Mouse (Mus musculus): ENCODE data around the gene Ube2a. TPM values are rescaled to one million over a fixed set of nuclear protein-coding genes. Genes with fewer than 3 reads are reported as not detected.
A peak's percentile ranks its signal among the peaks of the same experiment; 100 is the strongest.

Gene Ube2a
- polyA plus RNA-seq (2014; fragmentation: Nextera tagmentation; extraction: Ambion mirVana) = 132 and 134 TPM in 2 replicates

DNA sequence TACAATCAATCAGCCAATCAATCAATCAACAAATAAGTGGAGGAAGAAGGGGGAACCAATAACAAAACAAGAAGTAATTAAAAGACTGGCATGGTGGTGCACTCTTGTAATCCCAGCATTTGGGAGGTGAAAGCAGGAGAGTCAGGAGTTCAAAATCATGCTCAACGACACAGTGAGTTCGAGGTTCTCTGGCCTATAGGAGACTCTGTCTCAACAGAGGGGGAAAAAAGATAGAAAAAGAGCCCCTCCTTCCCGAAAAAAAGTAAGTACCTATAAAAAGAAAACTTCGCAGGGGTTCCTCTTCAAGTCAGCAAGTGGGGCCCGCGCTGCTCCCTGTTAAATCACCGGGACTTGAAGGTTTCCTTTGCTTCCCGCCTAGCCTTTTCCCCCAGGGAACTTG is at the start of gene Ube2a, which contains the start of gene C330007P06Rik:
Ube2a (plus strand) TSS at position 136 of the 400 bp plus-strand sequence.
C330007P06Rik (minus strand) TSS at position 347 of the 400 bp plus-strand sequence.
- WGBS = 31% methylated on average over 8 of the region's 8 CpGs
- peak within 1 kb of the TSS; percentile 63 for H3K4me3 ChIP-seq (replicated peaks; ENCODE audit: low read length)
- H3K4me1 ChIP-seq (replicated peaks; ENCODE audit: control insufficient read depth, insufficient read depth, low read length) = peaks cover 6% of the 10 kb centered on the region
- H3K27me3 ChIP-seq (ENCODE audit: control insufficient read depth, insufficient read depth, low read length) = no peaks in the 10 kb centered on the region
- no peaks in the 10 kb centered on the region; the same call in 1 of the 2 replicates for H3K36me3 ChIP-seq (replicated peaks; ENCODE audit: control insufficient read depth, insufficient read depth)
- peak within 1 kb of the TSS; percentile 77 for H3K9ac ChIP-seq
- peak within 1 kb of the TSS; percentile 72 for H3K27ac ChIP-seq
- ATAC-seq (ENCODE audit: low FRiP score) = peak; percentile 8; the same call in 1 of the 2 replicates
- no peak for DNase-seq (ENCODE audit: low spot score)
- H3K9me3 ChIP-seq (ENCODE audit: control insufficient read depth, low read length) = no peaks in the 10 kb centered on the region
- H3K4me2 ChIP-seq (replicated peaks) = peak within 1 kb of the TSS; percentile 62

- Histone ChIP-seq H3K9me3 (ENCODE audit: control insufficient read depth, low read length) (no peaks in the 10 kb centered on the region), H3K27ac (no peak overlapping the region), H3K4me2 (replicated peaks) (no peak overlapping the region), H3K4me3 (replicated peaks; ENCODE audit: low read length) (no peak overlapping the region), H3K27me3 (ENCODE audit: control insufficient read depth, insufficient read depth, low read length) (no peaks in the 10 kb centered on the region), H3K36me3 (replicated peaks; ENCODE audit: control insufficient read depth, insufficient read depth) (no peaks in the 10 kb centered on the region), H3K9ac (no peak overlapping the region), H3K4me1 (replicated peaks; ENCODE audit: control insufficient read depth, insufficient read depth, low read length) (no peaks in the 10 kb centered on the region)
- DNase-seq (ENCODE audit: low spot score) (no peak), ATAC-seq (ENCODE audit: low FRiP score) (no peak)
- WGBS = 82% methylated on average over 10 of the region's 10 CpGs
Measured at GRCm38 (mm10) chrX:36823932-36824711, 49.6 kb upstream of the Ube2a start.

DNA sequence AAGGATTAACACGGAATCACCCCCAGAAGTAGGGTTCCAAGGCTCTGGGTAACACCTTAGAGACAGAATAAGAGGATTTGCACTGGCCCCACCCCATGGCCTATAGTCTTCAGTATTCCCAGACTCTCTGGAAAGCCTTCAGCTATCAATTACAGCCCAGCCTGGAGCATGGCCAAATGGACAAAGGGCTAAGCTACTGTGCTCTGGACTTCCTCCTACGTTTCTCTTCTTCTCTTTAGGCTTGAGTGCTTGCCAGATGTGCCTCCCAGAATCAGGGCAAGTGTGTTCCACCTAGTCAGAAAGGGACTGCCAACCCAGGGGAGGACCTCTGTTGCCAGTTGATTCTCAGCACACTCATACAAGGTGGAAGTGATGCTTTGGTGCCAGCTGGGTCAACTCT is 48.7 kb upstream of the Ube2a start:
- H3K27me3 ChIP-seq (ENCODE audit: control insufficient read depth, insufficient read depth, low read length) = no peaks in the 10 kb centered on the region
- H3K4me2 ChIP-seq (replicated peaks) = no peak overlapping the region
- ATAC-seq (ENCODE audit: low FRiP score) (no peak), DNase-seq (ENCODE audit: low spot score) (no peak)
- H3K9ac ChIP-seq = no peak overlapping the region
- no peaks in the 10 kb centered on the region for H3K36me3 ChIP-seq (replicated peaks; ENCODE audit: control insufficient read depth, insufficient read depth)
- H3K4me3 ChIP-seq (replicated peaks; ENCODE audit: low read length) = no peak overlapping the region
- no peaks in the 10 kb centered on the region for H3K4me1 ChIP-seq (replicated peaks; ENCODE audit: control insufficient read depth, insufficient read depth, low read length)
- 47% methylated on average over 2 of the region's 2 CpGs for WGBS
- H3K9me3 ChIP-seq (ENCODE audit: control insufficient read depth, low read length) = no peaks in the 10 kb centered on the region
- H3K27ac ChIP-seq = no peak overlapping the region

DNA sequence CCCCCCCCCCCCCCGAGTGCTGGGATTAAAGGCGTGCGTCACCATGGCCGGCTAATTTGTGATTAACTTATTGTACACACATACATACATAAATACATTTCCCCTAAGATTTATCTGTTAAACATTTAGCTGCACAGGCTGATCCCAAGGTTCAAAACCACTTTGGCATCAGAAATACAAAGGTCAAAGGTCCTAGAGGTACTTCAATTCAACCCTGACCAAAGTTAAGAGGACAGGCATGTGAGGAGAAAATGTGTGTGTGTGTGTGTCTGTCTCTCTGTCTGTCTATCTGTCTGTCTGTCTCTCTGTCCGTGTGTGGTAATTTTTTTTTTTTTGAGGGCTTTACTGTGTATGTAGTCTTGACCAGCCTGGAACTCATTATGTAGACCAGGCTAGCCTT is 46.8 kb upstream of the Ube2a start:
- ATAC-seq (ENCODE audit: low FRiP score) = no peak
- Histone ChIP-seq H3K4me2 (replicated peaks) (no peak overlapping the region), H3K36me3 (replicated peaks; ENCODE audit: control insufficient read depth, insufficient read depth) (no peaks in the 10 kb centered on the region), H3K27me3 (ENCODE audit: control insufficient read depth, insufficient read depth, low read length) (no peaks in the 10 kb centered on the region), H3K4me1 (replicated peaks; ENCODE audit: control insufficient read depth, insufficient read depth, low read length) (no peaks in the 10 kb centered on the region), H3K27ac (no peak overlapping the region), H3K9me3 (ENCODE audit: control insufficient read depth, low read length) (no peaks in the 10 kb centered on the region), H3K9ac (no peak overlapping the region), H3K4me3 (replicated peaks; ENCODE audit: low read length) (no peak overlapping the region)
- 97% methylated on average over 4 of the region's 5 CpGs for WGBS
- DNase-seq (ENCODE audit: low spot score) = no peak

DNA sequence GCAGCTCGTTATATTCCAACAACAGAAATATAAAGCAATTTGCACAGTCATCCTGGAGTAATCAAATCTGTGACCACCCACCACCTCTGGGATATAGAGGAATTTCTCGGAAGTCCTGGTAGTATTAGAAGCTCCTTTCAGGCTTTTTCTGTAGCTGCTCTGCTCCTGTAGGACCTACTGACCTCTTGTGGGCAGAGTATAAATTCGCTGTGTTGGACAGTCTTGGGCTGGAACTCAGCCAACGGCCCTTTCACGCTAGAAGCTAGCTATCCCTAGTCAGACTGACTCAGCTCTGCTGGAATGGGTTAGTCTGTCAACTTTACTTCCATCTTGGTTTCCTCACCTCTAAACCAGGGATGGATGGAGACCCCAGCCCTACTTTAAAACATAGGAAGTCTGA is 43.4 kb upstream of the Ube2a start:
- no peaks in the 10 kb centered on the region for H3K9me3 ChIP-seq (ENCODE audit: control insufficient read depth, low read length)
- no peak overlapping the region for H3K27ac ChIP-seq
- no peaks in the 10 kb centered on the region for H3K36me3 ChIP-seq (replicated peaks; ENCODE audit: control insufficient read depth, insufficient read depth)
- H3K4me1 ChIP-seq (replicated peaks; ENCODE audit: control insufficient read depth, insufficient read depth, low read length) = no peaks in the 10 kb centered on the region
- no peak overlapping the region for H3K4me3 ChIP-seq (replicated peaks; ENCODE audit: low read length)
- no peak for DNase-seq (ENCODE audit: low spot score)
- no peaks in the 10 kb centered on the region for H3K27me3 ChIP-seq (ENCODE audit: control insufficient read depth, insufficient read depth, low read length)
- H3K4me2 ChIP-seq (replicated peaks) = no peak overlapping the region
- no peak overlapping the region for H3K9ac ChIP-seq
- 34% methylated on average over 5 of the region's 5 CpGs for WGBS
- ATAC-seq (ENCODE audit: low FRiP score) = no peak

GRCm38 (mm10) chrX:36831632-36832031 is 42.1 kb upstream of the Ube2a start:
- H3K4me2 ChIP-seq (replicated peaks) = no peak overlapping the region
- no peak overlapping the region for H3K9ac ChIP-seq
- no peaks in the 10 kb centered on the region for H3K9me3 ChIP-seq (ENCODE audit: control insufficient read depth, low read length)
- 71% methylated on average over 4 of the region's 4 CpGs for WGBS
- H3K36me3 ChIP-seq (replicated peaks; ENCODE audit: control insufficient read depth, insufficient read depth) = no peaks in the 10 kb centered on the region
- no peaks in the 10 kb centered on the region for H3K27me3 ChIP-seq (ENCODE audit: control insufficient read depth, insufficient read depth, low read length)
- ATAC-seq (ENCODE audit: low FRiP score) (no peak), DNase-seq (ENCODE audit: low spot score) (no peak)
- no peak overlapping the region for H3K4me3 ChIP-seq (replicated peaks; ENCODE audit: low read length)
- no peaks in the 10 kb centered on the region for H3K4me1 ChIP-seq (replicated peaks; ENCODE audit: control insufficient read depth, insufficient read depth, low read length)
- no peak overlapping the region for H3K27ac ChIP-seq

GRCm38 (mm10) chrX:36833397-36834084 is 40.2 kb upstream of the Ube2a start:
- H3K4me2 ChIP-seq (replicated peaks) = peak overlapping the region; percentile 51
- no peaks in the 10 kb centered on the region for H3K9me3 ChIP-seq (ENCODE audit: control insufficient read depth, low read length)
- no peaks in the 10 kb centered on the region for H3K36me3 ChIP-seq (replicated peaks; ENCODE audit: control insufficient read depth, insufficient read depth)
- ATAC-seq (ENCODE audit: low FRiP score) (peak; percentile 70; the same call in 1 of the 2 replicates), DNase-seq (ENCODE audit: low spot score) (peak; percentile 76)
- peak overlapping the region; percentile 45; the same call in 1 of the 2 replicates for H3K9ac ChIP-seq
- peak overlapping the region; percentile 25 for H3K4me3 ChIP-seq (replicated peaks; ENCODE audit: low read length)
- 21% methylated on average over 19 of the region's 19 CpGs for whole genome bisulfite sequencing
- H3K4me1 ChIP-seq (replicated peaks; ENCODE audit: control insufficient read depth, insufficient read depth, low read length) = no peaks in the 10 kb centered on the region
- H3K27ac ChIP-seq = peak overlapping the region; percentile 61; the same call in 1 of the 2 replicates
- H3K27me3 ChIP-seq (ENCODE audit: control insufficient read depth, insufficient read depth, low read length) = no peaks in the 10 kb centered on the region

DNA sequence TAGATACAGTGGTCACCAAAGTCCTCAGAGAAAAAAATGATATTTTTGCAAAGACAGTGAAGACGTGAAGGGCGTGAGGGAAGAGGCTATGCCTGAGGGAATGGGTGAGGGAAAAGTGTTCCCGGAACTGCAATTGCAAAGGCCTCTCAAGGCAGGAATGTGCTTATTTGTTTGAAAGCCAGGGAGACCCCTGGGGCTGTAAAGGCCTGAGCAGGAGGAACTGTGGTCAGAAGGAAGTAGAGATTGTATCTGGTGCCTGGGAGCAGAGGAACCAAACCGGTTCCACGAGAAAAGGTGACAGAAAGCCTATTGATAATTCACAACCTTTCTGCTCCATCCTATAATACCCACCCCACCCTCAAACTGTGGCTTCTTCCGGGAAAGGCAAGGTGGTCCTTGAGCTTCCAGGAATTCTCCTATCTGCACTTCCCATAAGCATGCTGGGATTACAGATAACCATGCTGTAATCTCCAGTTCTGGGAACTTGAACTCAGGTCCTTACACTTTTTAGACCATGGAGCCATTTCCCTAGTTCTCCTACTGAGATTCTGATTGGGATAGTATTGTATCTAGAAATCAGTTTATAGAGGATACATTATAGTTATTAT is 36.5 kb upstream of the Ube2a start:
- Histone ChIP-seq H3K9me3 (ENCODE audit: control insufficient read depth, low read length) (no peaks in the 10 kb centered on the region), H3K4me2 (replicated peaks) (no peak overlapping the region), H3K27ac (no peak overlapping the region), H3K4me3 (replicated peaks; ENCODE audit: low read length) (no peak overlapping the region), H3K36me3 (replicated peaks; ENCODE audit: control insufficient read depth, insufficient read depth) (no peaks in the 10 kb centered on the region), H3K27me3 (ENCODE audit: control insufficient read depth, insufficient read depth, low read length) (no peaks in the 10 kb centered on the region), H3K9ac (no peak overlapping the region), H3K4me1 (replicated peaks; ENCODE audit: control insufficient read depth, insufficient read depth, low read length) (no peaks in the 10 kb centered on the region)
- ATAC-seq (ENCODE audit: low FRiP score) (no peak), DNase-seq (ENCODE audit: low spot score) (no peak)
- 70% methylated on average over 6 of the region's 6 CpGs for WGBS

GRCm38 (mm10) chrX:36839391-36839790 is 34.3 kb upstream of the Ube2a start:
- Histone ChIP-seq H3K4me1 (replicated peaks; ENCODE audit: control insufficient read depth, insufficient read depth, low read length) (no peaks in the 10 kb centered on the region), H3K9ac (no peak overlapping the region), H3K4me3 (replicated peaks; ENCODE audit: low read length) (no peak overlapping the region), H3K36me3 (replicated peaks; ENCODE audit: control insufficient read depth, insufficient read depth) (no peaks in the 10 kb centered on the region), H3K27ac (no peak overlapping the region), H3K4me2 (replicated peaks) (no peak overlapping the region), H3K9me3 (ENCODE audit: control insufficient read depth, low read length) (no peaks in the 10 kb centered on the region), H3K27me3 (ENCODE audit: control insufficient read depth, insufficient read depth, low read length) (no peaks in the 10 kb centered on the region)
- ATAC-seq (ENCODE audit: low FRiP score) (no peak), DNase-seq (ENCODE audit: low spot score) (no peak)
- WGBS = 70% methylated on average over 7 of the region's 7 CpGs

All from hindbrain, embryonic 14.5 days (tissue).